Mouse (Mus musculus): Measurements from ENCODE around the gene Cfap43. TPM values are rescaled to one million over a fixed set of nuclear protein-coding genes. Genes with fewer than 3 reads are reported as not detected.

Gene Cfap43
- total and polyA plus RNA-seq, 3 experiments = 3.2 to 12.7 (median 11.7) TPM

DNA sequence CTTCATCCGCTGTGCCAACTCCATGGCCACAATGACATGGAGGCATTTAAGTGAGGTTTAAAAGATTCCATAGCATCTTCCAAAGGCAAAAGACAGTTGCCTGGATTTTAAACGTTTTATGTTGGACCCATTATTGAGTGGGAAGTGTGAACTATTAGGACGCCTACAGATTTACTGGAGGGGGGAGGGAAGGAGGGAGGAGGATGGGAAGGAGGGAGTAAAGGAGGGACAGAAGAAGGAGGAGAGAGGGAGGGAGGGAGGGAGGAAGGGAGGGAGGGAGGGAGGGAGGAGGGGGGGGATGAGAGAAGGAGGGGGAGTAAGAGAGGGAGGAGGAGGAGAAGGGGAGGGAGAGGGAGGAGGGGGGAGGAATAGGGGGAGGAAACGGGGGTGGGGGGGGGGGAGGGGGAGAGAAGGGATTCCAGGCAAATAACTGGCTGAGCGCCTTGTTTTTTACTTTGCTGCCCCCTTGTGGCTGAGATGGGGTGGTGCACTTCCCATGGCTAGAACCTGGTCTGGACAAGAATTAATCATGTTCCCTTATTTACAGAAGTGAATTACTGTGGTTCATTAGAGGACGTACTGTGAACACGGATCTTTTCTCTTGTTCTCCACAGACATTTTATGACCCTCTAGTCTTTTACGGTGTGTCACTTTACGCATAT lies 98.1 kb downstream of the Cfap43 start (continued):
- TF ChIP-seq ELF1 (IDR thresholded peaks at IDR 0.05; ENCODE audit: low read depth, low read length) = no peak; the same call in 1 of the 2 replicates
- TF ChIP-seq BHLHE40 (IDR thresholded peaks at IDR 0.05; ENCODE audit: low read depth, low read length) = no peak
- no peak for TF ChIP-seq ZMIZ1 (IDR thresholded peaks at IDR 0.05; ENCODE audit: low read depth, low read length)
- TF ChIP-seq JUN (IDR thresholded peaks at IDR 0.05; ENCODE audit: insufficient read depth, low read depth, low read length) = no peak
- TF ChIP-seq CTCF (conservative IDR thresholded peaks at IDR 0.05 in 1 of 2, IDR thresholded peaks at IDR 0.05 in 1 of 2; ENCODE audit: low read depth in 2 of 2, low read length in 2 of 2) = peak; percentile 77 to 94
- TF ChIP-seq SMC3 (IDR thresholded peaks at IDR 0.05; ENCODE audit: low read depth, low read length) = peak; percentile 65
- no peak for TF ChIP-seq HCFC1 (IDR thresholded peaks at IDR 0.05; ENCODE audit: low read depth, low read length)
- no peak for TF ChIP-seq MAZ (IDR thresholded peaks at IDR 0.05; ENCODE audit: low read depth, low read length)
- TF ChIP-seq USF1 (IDR thresholded peaks at IDR 0.05; ENCODE audit: low read depth, low read length) = no peak
- no peak for TF ChIP-seq MYC (IDR thresholded peaks at IDR 0.05; ENCODE audit: low read depth, low read length)

DNA sequence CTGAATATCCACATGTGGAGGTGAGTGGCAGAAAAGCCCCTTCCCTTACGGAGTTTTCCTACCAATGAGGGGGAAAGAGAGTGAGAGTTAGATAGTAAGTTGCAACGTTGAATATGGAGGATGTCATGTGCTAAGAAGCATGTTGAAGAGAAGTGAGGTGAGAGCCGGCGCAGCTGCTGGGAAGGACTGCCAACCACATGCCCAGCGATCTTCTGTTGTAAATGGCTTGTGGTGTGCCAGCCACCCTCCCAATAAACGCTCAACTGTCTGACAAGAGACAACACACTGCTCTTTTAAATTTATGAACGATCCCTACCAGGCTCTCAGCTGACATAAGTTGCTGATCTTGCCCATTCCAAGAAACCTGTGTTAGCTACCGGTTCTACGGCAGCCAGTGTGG lies 101.4 kb downstream of the Cfap43 start:
- Histone ChIP-seq H3K9ac (ENCODE audit: insufficient read depth, low read depth) (no peak overlapping the region), H3K4me1 (ENCODE audit: control insufficient read depth in 1 of 2, insufficient read depth in 2 of 2) (peaks cover 6 to 11% of the 10 kb centered on the region in 2 experiments), H3K4me2 (ENCODE audit: insufficient read depth, low read depth, poor library complexity, severe bottlenecking) (no peak overlapping the region), H3K36me3 (replicated peaks in 1 of 2; ENCODE audit: control insufficient read depth in 1 of 2, insufficient read depth in 1 of 2, low read length in 1 of 2) (no peaks in the 10 kb centered on the region), H3K4me3 (replicated peaks in 1 of 3; ENCODE audit: low read depth in 2 of 3, low read length in 2 of 3, poor library complexity in 1 of 3) (no peak overlapping the region), H3K79me2 (replicated peaks; ENCODE audit: control insufficient read depth, extremely low read depth, insufficient read depth, poor library complexity, severe bottlenecking) (no peaks in the 10 kb centered on the region), H3K27ac (ENCODE audit: insufficient read depth, low read depth) (no peak overlapping the region), H3K9me3 (replicated peaks; ENCODE audit: low read length) (no peaks in the 10 kb centered on the region), H3K27me3 (replicated peaks) (no peaks in the 10 kb centered on the region)
- dilution Hi-C loops (cut with MboI; ENCODE audit: extremely low pct_ligation_motif_present, extremely low pct_unique_long_range_greater_than_20kb, low sequenced_read_pairs) (no loop called here), in situ Hi-C loops (cut with MboI; ENCODE audit: low pct_ligation_motif_present, low pct_unique_long_range_greater_than_20kb, low sequenced_read_pairs) (no loop called here)
- DNase-seq (ENCODE audit: extremely low read depth) = no peak
- TF ChIP-seq TBP (conservative IDR thresholded peaks at IDR 0.05; ENCODE audit: low read depth, low read length) = no peak
- TF ChIP-seq IRF4 (IDR thresholded peaks at IDR 0.05; ENCODE audit: low read depth, low read length) = no peak

DNA sequence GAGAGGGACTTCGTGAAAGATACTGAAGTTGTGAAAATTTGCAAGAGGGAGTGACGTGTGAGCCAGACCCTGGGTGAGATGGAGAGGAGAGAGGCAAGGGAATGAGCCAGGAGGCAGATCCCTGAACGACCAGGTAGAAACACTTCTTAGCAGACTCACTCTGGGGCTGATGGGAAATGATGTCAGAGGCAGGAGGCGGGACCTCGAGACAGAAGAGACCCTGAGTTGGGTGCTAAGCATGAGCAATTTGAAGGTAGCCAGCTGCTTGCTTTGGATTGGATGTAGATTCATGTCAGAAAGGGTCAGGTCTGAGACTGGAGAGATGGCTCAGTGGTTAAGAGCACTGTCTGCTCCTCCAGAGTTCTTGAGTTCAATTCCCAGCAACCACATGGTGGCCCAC lies 104.4 kb downstream of the Cfap43 start:
- in situ Hi-C loops (cut with MboI; ENCODE audit: low pct_ligation_motif_present, low pct_unique_long_range_greater_than_20kb, low sequenced_read_pairs) = no loop called here
- H3K79me2 ChIP-seq (replicated peaks; ENCODE audit: control insufficient read depth, extremely low read depth, insufficient read depth, poor library complexity, severe bottlenecking) = no peaks in the 10 kb centered on the region
- TF ChIP-seq BHLHE40 (IDR thresholded peaks at IDR 0.05; ENCODE audit: low read depth, low read length) (no peak), CHD1 (IDR thresholded peaks at IDR 0.05; ENCODE audit: low read depth, low read length) (no peak), CHD2 (IDR thresholded peaks at IDR 0.05; ENCODE audit: low read length) (no peak)
- no peak overlapping the region for H3K9ac ChIP-seq (ENCODE audit: insufficient read depth, low read depth)
- H3K4me3 ChIP-seq (replicated peaks in 1 of 3; ENCODE audit: low read depth in 2 of 3, low read length in 2 of 3, poor library complexity in 1 of 3) = no peak overlapping the region
- H3K36me3 ChIP-seq (replicated peaks in 1 of 2; ENCODE audit: control insufficient read depth in 1 of 2, insufficient read depth in 1 of 2, low read length in 1 of 2) = no peaks in the 10 kb centered on the region
- H3K4me2 ChIP-seq (ENCODE audit: insufficient read depth, low read depth, poor library complexity, severe bottlenecking) = no peak overlapping the region
- no peaks in the 10 kb centered on the region for H3K9me3 ChIP-seq (replicated peaks; ENCODE audit: low read length)
- DNase-seq (ENCODE audit: extremely low read depth) = no peak
- dilution Hi-C loops (cut with MboI; ENCODE audit: extremely low pct_ligation_motif_present, extremely low pct_unique_long_range_greater_than_20kb, low sequenced_read_pairs) = no loop called here
- no peak overlapping the region for H3K27ac ChIP-seq (ENCODE audit: insufficient read depth, low read depth)
- H3K27me3 ChIP-seq (replicated peaks) = no peaks in the 10 kb centered on the region
- H3K4me1 ChIP-seq (ENCODE audit: control insufficient read depth in 1 of 2, insufficient read depth in 2 of 2) = no peaks in the 10 kb centered on the region; a peak in 1 of 4 replicates
